Mouse (Mus musculus) forebrain, postnatal 0 days (tissue): ENCODE data around the gene Vwc2. TPM values are rescaled to one million over a fixed set of nuclear protein-coding genes. Genes with fewer than 3 reads are reported as not detected.

ENCODE experiments used
- ATAC-seq: fragments of 200-750 bp; cut with Nextera tagmentation; 2 replicates; pipeline ENCODE4 v1.8.0; 2017; ENCODE audit warnings: mild to moderate bottlenecking, moderate library complexity
- DNase-seq: peaks from one replicate; pipeline ENCODE4 v3.0.0-alpha.2; 2015
- H3K27ac ChIP-seq: fragments of 300-500 bp; sonication (generic); 2 replicates; pipeline ENCODE4 v1.5.1; 2014; ENCODE audit warnings: low read depth, mild to moderate bottlenecking, antibody characterized with exemption, low read length, moderate library complexity, mixed read lengths
- H3K27me3 ChIP-seq: fragments of 300-500 bp; sonication (generic); 2 replicates; pipeline ENCODE4 v1.6.1; 2014; ENCODE audit warnings: mild to moderate bottlenecking, low read length, mixed read lengths; ENCODE audit not compliant: insufficient read depth
- H3K36me3 ChIP-seq: fragments of 300-500 bp; sonication (generic); 2 replicates; pipeline ENCODE4 v1.6.1; 2014; ENCODE audit warnings: mild to moderate bottlenecking, moderate library complexity; ENCODE audit not compliant: insufficient read depth
- H3K4me1 ChIP-seq: fragments of 300-500 bp; sonication (generic); 2 replicates; pipeline ENCODE4 v1.6.1; 2014; ENCODE audit warnings: antibody characterized with exemption; ENCODE audit not compliant: insufficient read depth
- H3K4me2 ChIP-seq: fragments of 300-500 bp; sonication (generic); 2 replicates; pipeline ENCODE4 v1.6.1; 2014; ENCODE audit warnings: low read depth, mild to moderate bottlenecking, moderate library complexity
- H3K4me3 ChIP-seq: fragments of 300-500 bp; sonication (generic); 2 replicates; pipeline ENCODE4 v1.5.1; 2014; ENCODE audit warnings: low read depth, low read length, mixed read lengths
- H3K9ac ChIP-seq: fragments of 300-500 bp; sonication (generic); 2 replicates; pipeline ENCODE4 v1.6.1; 2014; ENCODE audit warnings: mild to moderate bottlenecking
- H3K9me3 ChIP-seq: fragments of 300-500 bp; sonication (generic); 2 replicates; pipeline ENCODE4 v1.6.1; 2016; ENCODE audit warnings: low read length
- CTCF ChIP-seq: sonication (generic); IDR thresholded peaks from 2 replicates; pipeline ENCODE4 v1.5.1; 2016; ENCODE audit warnings: antibody characterized with exemption, control low read depth, low read depth
- WGBS: fragments of 180-500 bp; shearing (Covaris S2); extraction: QIAGEN DNeasy Blood & Tissue Kit; methylation state at CpG from one replicate; pipeline ENCODE4 v1.1.7; 2014; 5-methylcytosine and 5-hydroxymethylcytosine counted together
- polyA plus RNA-seq: library from polyadenylated mRNA; unstranded; fragments of >200 nt; fragmentation: Nextera tagmentation; extraction: Ambion mirVana; gene quantifications from 2 replicates; pipeline ENCODE4 v1.2.1, GENCODE M21; 2015
- total RNA-seq: library from RNA; depleted of rRNA; stranded (reverse); fragments of >200 nt; gene quantifications from 2 replicates; pipeline ENCODE4 v1.2.3, GENCODE M21; 2014

Gene Vwc2
- total and polyA plus RNA-seq, 2 experiments from 2014 or later, result 8.2 to 13.6 TPM

- Histone ChIP-seq H3K4me3 (no peak overlapping the region), H3K27ac (no peak overlapping the region), H3K36me3 (no peaks in the 10 kb centered on the region), H3K4me1 (no peaks in the 10 kb centered on the region), H3K9ac (no peak overlapping the region), H3K9me3 (no peaks in the 10 kb centered on the region), H3K27me3 (peaks cover 9% of the 10 kb centered on the region; the same call in 1 of the 2 replicates), H3K4me2 (no peak overlapping the region)
- TF ChIP-seq CTCF, result no peak
- 59% methylated on average over 3 of the region's 3 CpGs for WGBS
- DNase-seq (no peak), ATAC-seq (no peak)
Observed at GRCm38 (mm10) chr11:11108922-11109321, 5.1 kb upstream of the Vwc2 start.

- DNase-seq (peak; percentile 47), ATAC-seq (peak; percentile 8; the same call in 1 of the 2 replicates)
- Histone ChIP-seq H3K27me3 (peaks cover 33% of the 10 kb centered on the region), H3K4me3 (peak overlapping the region; percentile 59), H3K36me3 (no peaks in the 10 kb centered on the region), H3K9me3 (no peaks in the 10 kb centered on the region), H3K4me1 (peaks cover 5% of the 10 kb centered on the region; the same call in 1 of the 2 replicates), H3K9ac (peak overlapping the region; percentile 63), H3K4me2 (peak overlapping the region; percentile 97), H3K27ac (no peak overlapping the region)
- WGBS, result 2% methylated on average over 34 of the region's 34 CpGs
- TF ChIP-seq CTCF, result no peak
Observed at GRCm38 (mm10) chr11:11114234-11115030, 409 bp downstream of the Vwc2 start.

- DNase-seq (no peak), ATAC-seq (no peak; the same call in 1 of the 2 replicates)
- no peaks in the 10 kb centered on the region for H3K36me3 ChIP-seq
- H3K4me3 ChIP-seq, result peak overlapping the region; percentile 59
- peak overlapping the region; percentile 97 for H3K4me2 ChIP-seq
- H3K4me1 ChIP-seq, result peaks cover 5% of the 10 kb centered on the region; the same call in 1 of the 2 replicates
- H3K9ac ChIP-seq, result peak overlapping the region; percentile 63
- WGBS, result under 1% methylated on average over 17 of the region's 17 CpGs
- no peaks in the 10 kb centered on the region for H3K9me3 ChIP-seq
- H3K27me3 ChIP-seq, result peaks cover 40% of the 10 kb centered on the region
- H3K27ac ChIP-seq, result no peak overlapping the region
- TF ChIP-seq CTCF, result no peak
Observed at GRCm38 (mm10) chr11:11115031-11115647, 1.1 kb downstream of the Vwc2 start.

- no peak for TF ChIP-seq CTCF
- H3K27me3 ChIP-seq, result peaks cover 44% of the 10 kb centered on the region
- H3K36me3 ChIP-seq, result no peaks in the 10 kb centered on the region
- WGBS, result under 1% methylated on average over 93 of the region's 93 CpGs
- ATAC-seq (peak; percentile 63), DNase-seq (peak; percentile 46)
- H3K9me3 ChIP-seq, result no peaks in the 10 kb centered on the region
- H3K4me2 ChIP-seq, result peak overlapping the region; percentile 97
- peak overlapping the region; percentile 59 for H3K4me3 ChIP-seq
- peaks cover 5% of the 10 kb centered on the region; the same call in 1 of the 2 replicates for H3K4me1 ChIP-seq
- H3K27ac ChIP-seq, result no peak overlapping the region
- peak overlapping the region; percentile 63 for H3K9ac ChIP-seq
Observed at GRCm38 (mm10) chr11:11115648-11116590, 1.9 kb downstream of the Vwc2 start.

- peak overlapping the region; percentile 97 for H3K4me2 ChIP-seq
- no peaks in the 10 kb centered on the region for H3K9me3 ChIP-seq
- 3% methylated on average over 3 of the region's 3 CpGs for WGBS
- H3K36me3 ChIP-seq, result no peaks in the 10 kb centered on the region
- DNase-seq (no peak), ATAC-seq (no peak)
- peaks cover 42% of the 10 kb centered on the region for H3K27me3 ChIP-seq
- H3K9ac ChIP-seq, result no peak overlapping the region
- H3K27ac ChIP-seq, result no peak overlapping the region
- H3K4me3 ChIP-seq, result peak overlapping the region; percentile 59
- H3K4me1 ChIP-seq, result peaks cover 5% of the 10 kb centered on the region; the same call in 1 of the 2 replicates
- no peak for TF ChIP-seq CTCF
Observed at GRCm38 (mm10) chr11:11116736-11117135, 2.7 kb downstream of the Vwc2 start.

- Histone ChIP-seq H3K4me2 (no peak overlapping the region), H3K9ac (no peak overlapping the region), H3K9me3 (no peaks in the 10 kb centered on the region), H3K27ac (no peak overlapping the region), H3K27me3 (peaks cover 19% of the 10 kb centered on the region), H3K4me1 (no peaks in the 10 kb centered on the region), H3K36me3 (no peaks in the 10 kb centered on the region), H3K4me3 (no peak overlapping the region)
- no peak for TF ChIP-seq CTCF
- ATAC-seq (no peak), DNase-seq (no peak)
- 70% methylated on average over 4 of the region's 4 CpGs for WGBS
Observed at GRCm38 (mm10) chr11:11122866-11123265, 8.8 kb downstream of the Vwc2 start.
